Mouse (Mus musculus) lung, postnatal 0 days (tissue): ENCODE data around the gene Zbtb43.

ENCODE experiments used
- CTCF ChIP-seq: IDR thresholded peaks from 2 replicates; pipeline ENCODE4 v1.5.1; 2016; ENCODE audit warnings: antibody characterized with exemption, mild to moderate bottlenecking
- EP300 ChIP-seq: IDR thresholded peaks from 2 replicates; pipeline ENCODE4 v1.6.1; 2016; ENCODE audit warnings: antibody characterized with exemption, mild to moderate bottlenecking, control low read depth

DNA sequence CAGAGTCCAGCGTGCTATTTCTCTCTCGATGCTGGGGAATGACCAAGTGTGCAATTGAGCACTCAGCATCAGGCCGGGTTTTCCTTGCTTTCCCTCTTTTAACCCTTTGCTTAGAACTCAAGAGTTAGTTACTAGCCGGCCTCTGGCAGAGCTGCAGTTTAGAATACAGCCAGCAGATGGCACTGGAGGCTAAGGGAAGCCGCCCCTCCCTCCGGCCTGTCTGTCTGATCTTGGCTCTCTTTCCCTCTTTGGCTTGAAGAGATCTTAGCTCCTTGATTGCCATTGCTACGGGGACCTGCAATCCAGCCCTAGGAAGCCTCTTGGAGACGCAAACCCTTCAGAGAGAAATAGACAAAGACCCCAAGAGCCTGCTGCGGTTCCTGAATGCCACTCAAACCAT lies 18.5 kb upstream of the Zbtb43 start:
- TF ChIP-seq EP300, result no peak
- peak; percentile 96 for TF ChIP-seq CTCF
